Mouse (Mus musculus) intestine, postnatal 0 days (tissue): ENCODE data around the gene Sipa1l1. TPM values are rescaled to one million over a fixed set of nuclear protein-coding genes. Genes with fewer than 3 reads are reported as not detected.

Source experiments
- ATAC-seq: fragments of 200-750 bp; cut with Nextera tagmentation; 2 replicates; pipeline ENCODE4 v1.8.0; 2017; ENCODE audit warnings: mild to moderate bottlenecking, moderate TSS enrichment, moderate library complexity
- H3K27ac ChIP-seq: fragments of 300-500 bp; sonication (generic); 2 replicates; pipeline ENCODE4 v1.5.1; 2014; ENCODE audit warnings: mild to moderate bottlenecking, low read depth, low read length, moderate library complexity
- H3K27me3 ChIP-seq: fragments of 300-500 bp; sonication (generic); replicated peaks from 2 replicates; pipeline ENCODE4 v1.6.1; 2014; ENCODE audit warnings: low read length, mixed read lengths; ENCODE audit not compliant: control insufficient read depth, insufficient read depth
- H3K36me3 ChIP-seq: fragments of 300-500 bp; sonication (generic); 2 replicates; pipeline ENCODE4 v1.6.1; 2014; ENCODE audit warnings: mild to moderate bottlenecking, moderate library complexity; ENCODE audit not compliant: control insufficient read depth, insufficient read depth
- H3K4me1 ChIP-seq: fragments of 300-500 bp; sonication (generic); replicated peaks from 2 replicates; pipeline ENCODE4 v1.6.1; 2014; ENCODE audit warnings: antibody characterized with exemption, low read length, mixed read lengths; ENCODE audit not compliant: control insufficient read depth, insufficient read depth
- H3K4me2 ChIP-seq: fragments of 300-500 bp; sonication (generic); replicated peaks from 2 replicates; pipeline ENCODE4 v1.6.1; 2014; ENCODE audit warnings: low read depth, mild to moderate bottlenecking, moderate library complexity
- H3K4me3 ChIP-seq: fragments of 300-500 bp; sonication (generic); 2 replicates; pipeline ENCODE4 v1.5.1; 2014; ENCODE audit warnings: low read depth, low read length
- H3K9ac ChIP-seq: fragments of 300-500 bp; sonication (generic); 2 replicates; pipeline ENCODE4 v1.6.1; 2014; ENCODE audit warnings: mild to moderate bottlenecking, low read depth, low read length
- H3K9me3 ChIP-seq: fragments of 300-500 bp; sonication (generic); 2 replicates; pipeline ENCODE4 v1.6.1; 2016; ENCODE audit warnings: mixed run types; ENCODE audit not compliant: control insufficient read depth
- CTCF ChIP-seq: sonication (generic); IDR thresholded peaks from 2 replicates; pipeline ENCODE4 v1.5.1; 2016; ENCODE audit warnings: low read depth, mild to moderate bottlenecking, control low read depth, antibody characterized with exemption, moderate library complexity
- WGBS: fragments of 180-500 bp; shearing (Covaris S2); extraction: QIAGEN DNeasy Blood & Tissue Kit; methylation state at CpG from one replicate; pipeline ENCODE4 v1.1.7; 2014; 5-methylcytosine and 5-hydroxymethylcytosine counted together
- polyA plus RNA-seq: library from polyadenylated mRNA; unstranded; fragments of >200 nt; fragmentation: Nextera tagmentation; extraction: Ambion mirVana; gene quantifications from 2 replicates; pipeline ENCODE4 v1.2.1, GENCODE M21; 2015

Gene Sipa1l1
- polyA plus RNA-seq, 1 experiment from 2014 or later = 10.2 TPM

- Histone ChIP-seq H3K27ac (no peak overlapping the region), H3K4me2 (no peak overlapping the region), H3K4me3 (no peak overlapping the region), H3K4me1 (peaks cover 9% of the 10 kb centered on the region), H3K9me3 (no peaks in the 10 kb centered on the region), H3K9ac (no peak overlapping the region), H3K27me3 (no peaks in the 10 kb centered on the region), H3K36me3 (no peaks in the 10 kb centered on the region)
- no peak for TF ChIP-seq CTCF
- ATAC-seq = no peak
- WGBS = 88% methylated on average over 5 of the region's 5 CpGs
Measured at GRCm38 (mm10) chr12:82191686-82192085, 22.6 kb downstream of the Sipa1l1 start.

GRCm38 (mm10) chr12:82192641-82193054 lies 23.5 kb downstream of the Sipa1l1 start:
- Histone ChIP-seq H3K9ac (no peak overlapping the region), H3K4me2 (no peak overlapping the region), H3K36me3 (no peaks in the 10 kb centered on the region), H3K9me3 (no peaks in the 10 kb centered on the region), H3K27ac (no peak overlapping the region), H3K4me1 (peaks cover 9% of the 10 kb centered on the region), H3K27me3 (no peaks in the 10 kb centered on the region), H3K4me3 (no peak overlapping the region)
- WGBS = 68% methylated on average over 4 of the region's 4 CpGs
- TF ChIP-seq CTCF = no peak
- no peak for ATAC-seq

- Histone ChIP-seq H3K4me1 (peaks cover 8% of the 10 kb centered on the region), H3K9ac (no peak overlapping the region), H3K27me3 (no peaks in the 10 kb centered on the region), H3K9me3 (no peaks in the 10 kb centered on the region), H3K27ac (no peak overlapping the region), H3K36me3 (no peaks in the 10 kb centered on the region), H3K4me2 (no peak overlapping the region), H3K4me3 (no peak overlapping the region)
- WGBS = 71% methylated on average over 2 of the region's 2 CpGs
- no peak for TF ChIP-seq CTCF
- ATAC-seq = no peak
Measured at GRCm38 (mm10) chr12:82193476-82193875, 24.4 kb downstream of the Sipa1l1 start.

- no peak overlapping the region for H3K27ac ChIP-seq
- no peak overlapping the region for H3K4me3 ChIP-seq
- H3K4me1 ChIP-seq = peaks cover 4% of the 10 kb centered on the region; the same call in 1 of the 2 replicates
- ATAC-seq = no peak
- WGBS = 84% methylated on average over 3 of the region's 3 CpGs
- no peaks in the 10 kb centered on the region for H3K36me3 ChIP-seq
- no peak overlapping the region for H3K4me2 ChIP-seq
- no peaks in the 10 kb centered on the region for H3K9me3 ChIP-seq
- no peak overlapping the region for H3K9ac ChIP-seq
- no peak for TF ChIP-seq CTCF
- no peaks in the 10 kb centered on the region for H3K27me3 ChIP-seq
Measured at GRCm38 (mm10) chr12:82194919-82195318, 25.8 kb downstream of the Sipa1l1 start.

- Histone ChIP-seq H3K4me2 (no peak overlapping the region), H3K36me3 (no peaks in the 10 kb centered on the region), H3K27ac (no peak overlapping the region), H3K27me3 (no peaks in the 10 kb centered on the region), H3K9ac (no peak overlapping the region), H3K4me1 (no peaks in the 10 kb centered on the region), H3K9me3 (no peaks in the 10 kb centered on the region), H3K4me3 (no peak overlapping the region)
- no peak for ATAC-seq
- TF ChIP-seq CTCF = no peak
- 90% methylated on average over 2 of the region's 2 CpGs for WGBS
Measured at GRCm38 (mm10) chr12:82196213-82196612, 27.1 kb downstream of the Sipa1l1 start.

- H3K27ac ChIP-seq = no peak overlapping the region
- ATAC-seq = no peak
- WGBS = 57% methylated on average over 7 of the region's 7 CpGs
Measured at GRCm38 (mm10) chr12:82196615-82197146, 27.6 kb downstream of the Sipa1l1 start.

GRCm38 (mm10) chr12:82197207-82197606 lies 28.1 kb downstream of the Sipa1l1 start:
- no peaks in the 10 kb centered on the region for H3K36me3 ChIP-seq
- H3K27ac ChIP-seq = no peak overlapping the region
- TF ChIP-seq CTCF = no peak
- ATAC-seq = no peak
- no peaks in the 10 kb centered on the region for H3K27me3 ChIP-seq
- H3K9me3 ChIP-seq = no peaks in the 10 kb centered on the region
- H3K4me3 ChIP-seq = no peak overlapping the region
- H3K9ac ChIP-seq = no peak overlapping the region
- no peak overlapping the region for H3K4me2 ChIP-seq
- 61% methylated on average over 2 of the region's 2 CpGs for WGBS
- H3K4me1 ChIP-seq = no peaks in the 10 kb centered on the region

More at GRCm38 (mm10) chr12:82196615-82197146, 27.6 kb downstream of the Sipa1l1 start:
- H3K27me3 ChIP-seq = no peaks in the 10 kb centered on the region
- no peak overlapping the region for H3K9ac ChIP-seq
- no peak overlapping the region for H3K4me3 ChIP-seq
- H3K4me2 ChIP-seq = no peak overlapping the region
- H3K9me3 ChIP-seq = no peaks in the 10 kb centered on the region
- H3K4me1 ChIP-seq = no peaks in the 10 kb centered on the region
- no peak for TF ChIP-seq CTCF
- H3K36me3 ChIP-seq = no peaks in the 10 kb centered on the region
